Mouse (Mus musculus) lung, postnatal 0 days (tissue): ENCODE results near the gene Flywch2.

Source experiments
- CTCF ChIP-seq: IDR thresholded peaks from 2 replicates; pipeline ENCODE4 v1.5.1; 2016; ENCODE audit warnings: antibody characterized with exemption, mild to moderate bottlenecking
- EP300 ChIP-seq: IDR thresholded peaks from 2 replicates; pipeline ENCODE4 v1.6.1; 2016; ENCODE audit warnings: antibody characterized with exemption, mild to moderate bottlenecking, control low read depth

- TF ChIP-seq CTCF = no peak
- TF ChIP-seq EP300 = no peak
Measured at GRCm38 (mm10) chr17:23760231-23760630, 25.6 kb downstream of the Flywch2 start.
